Mouse (Mus musculus): ENCODE data around the gene Kcnq1. TPM values are rescaled to one million over a fixed set of nuclear protein-coding genes. Genes with fewer than 3 reads are reported as not detected.
A peak's percentile ranks its signal among the peaks of the same experiment; 100 is the strongest.

Gene Kcnq1
- polyA plus RNA-seq, 1 experiment = 41.8 TPM

- WGBS = 19% methylated on average over 11 of the region's 11 CpGs
- Histone ChIP-seq H3K4me3 (ENCODE audit: low read depth, low read length) (no peak overlapping the region), H3K4me1 (ENCODE audit: control insufficient read depth, insufficient read depth, insufficient read length, low read length) (peaks cover 9% of the 10 kb centered on the region; the same call in 1 of the 2 replicates), H3K36me3 (ENCODE audit: control insufficient read depth, insufficient read depth, low read length) (peaks cover 3% of the 10 kb centered on the region), H3K27me3 (ENCODE audit: control insufficient read depth, insufficient read depth, low read length) (no peaks in the 10 kb centered on the region), H3K27ac (ENCODE audit: insufficient read depth, low read depth, low read length) (0 out of 2 replicates have a peak overlapping the region, but pooled peaks have one; percentile 21)
- no peak for TF ChIP-seq POLR2A (IDR thresholded peaks at IDR 0.05; ENCODE audit: low read depth, low read length)
- TF ChIP-seq CTCF (IDR thresholded peaks at IDR 0.05; ENCODE audit: extremely low read depth, insufficient read length, insufficient replicate concordance, low read depth, low read length) = no peak
These were observed 207.6 kb downstream of the Kcnq1 start for GRCm38 (mm10) chr7:143313572-143314319.

- peaks cover 8% of the 10 kb centered on the region; the same call in 1 of the 2 replicates for H3K4me1 ChIP-seq (ENCODE audit: control insufficient read depth, insufficient read depth, insufficient read length, low read length)
- H3K27me3 ChIP-seq (ENCODE audit: control insufficient read depth, insufficient read depth, low read length) = no peaks in the 10 kb centered on the region
- peaks cover 3% of the 10 kb centered on the region; the same call in 1 of the 2 replicates for H3K36me3 ChIP-seq (ENCODE audit: control insufficient read depth, insufficient read depth, low read length)
- no peak overlapping the region for H3K27ac ChIP-seq (ENCODE audit: insufficient read depth, low read depth, low read length)
- no peak overlapping the region for H3K4me3 ChIP-seq (ENCODE audit: low read depth, low read length)
- WGBS = 69% methylated on average over 5 of the region's 5 CpGs
- TF ChIP-seq CTCF (IDR thresholded peaks at IDR 0.05; ENCODE audit: extremely low read depth, insufficient read length, insufficient replicate concordance, low read depth, low read length) = no peak
- no peak for TF ChIP-seq POLR2A (IDR thresholded peaks at IDR 0.05; ENCODE audit: low read depth, low read length)
These were observed 212.3 kb downstream of the Kcnq1 start for GRCm38 (mm10) chr7:143318512-143318911.

GRCm38 (mm10) chr7:143320367-143320766, 214.2 kb downstream of the Kcnq1 start:
- TF ChIP-seq POLR2A (IDR thresholded peaks at IDR 0.05; ENCODE audit: low read depth, low read length) (no peak), CTCF (IDR thresholded peaks at IDR 0.05; ENCODE audit: extremely low read depth, insufficient read length, insufficient replicate concordance, low read depth, low read length) (no peak)
- H3K36me3 ChIP-seq (ENCODE audit: control insufficient read depth, insufficient read depth, low read length) = peaks cover 1% of the 10 kb centered on the region; the same call in 1 of the 2 replicates
- WGBS = 65% methylated on average over 8 of the region's 8 CpGs
- H3K27me3 ChIP-seq (ENCODE audit: control insufficient read depth, insufficient read depth, low read length) = no peaks in the 10 kb centered on the region
- no peaks in the 10 kb centered on the region for H3K4me1 ChIP-seq (ENCODE audit: control insufficient read depth, insufficient read depth, insufficient read length, low read length)
- H3K4me3 ChIP-seq (ENCODE audit: low read depth, low read length) = no peak overlapping the region
- no peak overlapping the region for H3K27ac ChIP-seq (ENCODE audit: insufficient read depth, low read depth, low read length)

- no peaks in the 10 kb centered on the region for H3K27me3 ChIP-seq (ENCODE audit: control insufficient read depth, insufficient read depth, low read length)
- no peak overlapping the region for H3K4me3 ChIP-seq (ENCODE audit: low read depth, low read length)
- TF ChIP-seq POLR2A (IDR thresholded peaks at IDR 0.05; ENCODE audit: low read depth, low read length) (no peak), CTCF (IDR thresholded peaks at IDR 0.05; ENCODE audit: extremely low read depth, insufficient read length, insufficient replicate concordance, low read depth, low read length) (no peak)
- 84% methylated on average over 16 of the region's 16 CpGs for WGBS
- no peaks in the 10 kb centered on the region for H3K36me3 ChIP-seq (ENCODE audit: control insufficient read depth, insufficient read depth, low read length)
- H3K4me1 ChIP-seq (ENCODE audit: control insufficient read depth, insufficient read depth, insufficient read length, low read length) = 0 out of 2 replicates have a peak, but pooled peaks cover 3% of the 10 kb centered on the region
- H3K27ac ChIP-seq (ENCODE audit: insufficient read depth, low read depth, low read length) = no peak overlapping the region
These were observed 218.9 kb downstream of the Kcnq1 start for GRCm38 (mm10) chr7:143325051-143325450.

GRCm38 (mm10) chr7:143328185-143328915, 222.2 kb downstream of the Kcnq1 start:
- H3K4me1 ChIP-seq (ENCODE audit: control insufficient read depth, insufficient read depth, insufficient read length, low read length) = 0 out of 2 replicates have a peak, but pooled peaks cover 3% of the 10 kb centered on the region
- no peak overlapping the region for H3K27ac ChIP-seq (ENCODE audit: insufficient read depth, low read depth, low read length)
- WGBS = 31% methylated on average over 18 of the region's 18 CpGs
- H3K4me3 ChIP-seq (ENCODE audit: low read depth, low read length) = no peak overlapping the region
- H3K36me3 ChIP-seq (ENCODE audit: control insufficient read depth, insufficient read depth, low read length) = no peaks in the 10 kb centered on the region
- TF ChIP-seq CTCF (IDR thresholded peaks at IDR 0.05; ENCODE audit: extremely low read depth, insufficient read length, insufficient replicate concordance, low read depth, low read length) (no peak), POLR2A (IDR thresholded peaks at IDR 0.05; ENCODE audit: low read depth, low read length) (no peak)
- no peaks in the 10 kb centered on the region for H3K27me3 ChIP-seq (ENCODE audit: control insufficient read depth, insufficient read depth, low read length)

GRCm38 (mm10) chr7:143329110-143329810, 223.1 kb downstream of the Kcnq1 start:
- Histone ChIP-seq H3K27ac (ENCODE audit: insufficient read depth, low read depth, low read length) (no peak overlapping the region), H3K36me3 (ENCODE audit: control insufficient read depth, insufficient read depth, low read length) (no peaks in the 10 kb centered on the region), H3K4me1 (ENCODE audit: control insufficient read depth, insufficient read depth, insufficient read length, low read length) (0 out of 2 replicates have a peak, but pooled peaks cover 3% of the 10 kb centered on the region), H3K27me3 (ENCODE audit: control insufficient read depth, insufficient read depth, low read length) (no peaks in the 10 kb centered on the region), H3K4me3 (ENCODE audit: low read depth, low read length) (no peak overlapping the region)
- WGBS = 81% methylated on average over 14 of the region's 14 CpGs
- TF ChIP-seq POLR2A (IDR thresholded peaks at IDR 0.05; ENCODE audit: low read depth, low read length) = no peak
- TF ChIP-seq CTCF (IDR thresholded peaks at IDR 0.05; ENCODE audit: extremely low read depth, insufficient read length, insufficient replicate concordance, low read depth, low read length) = no peak
